Mouse (Mus musculus): ENCODE data around the gene Ptma. TPM values are rescaled to one million over a fixed set of nuclear protein-coding genes. Genes with fewer than 3 reads are reported as not detected.

Gene Ptma
- polyA plus RNA-seq, 1 experiment from 2014 or later: 2,480 TPM

DNA sequence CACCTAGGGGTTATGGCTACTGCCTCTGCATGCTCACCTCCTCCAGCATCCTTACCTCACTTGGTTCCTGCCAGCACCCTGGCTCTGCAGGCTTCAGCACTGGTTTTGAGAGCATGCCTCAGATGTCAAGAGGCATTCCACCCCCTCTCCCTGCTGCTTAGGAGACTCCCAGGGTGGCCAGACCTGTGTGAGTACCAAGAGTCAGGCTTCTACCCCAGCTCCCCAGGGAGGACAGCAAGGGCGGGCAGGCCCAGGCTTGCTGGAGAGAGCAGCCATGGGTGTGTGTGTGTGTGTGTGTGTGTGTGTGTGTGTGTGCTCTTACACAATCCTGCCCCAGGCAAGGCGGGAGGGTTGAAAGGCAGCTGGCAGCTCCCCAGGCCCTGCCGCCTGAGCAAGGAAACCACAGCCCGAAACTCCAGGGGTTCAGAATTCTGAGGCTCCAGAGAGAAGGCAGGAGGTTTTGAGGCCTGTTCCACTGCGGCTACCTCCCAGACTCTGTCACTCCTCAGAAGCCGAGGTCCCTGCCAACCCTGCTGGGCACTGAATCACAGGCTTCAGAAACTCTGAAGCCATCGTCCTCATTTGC lies 4.1 kb upstream of the Ptma start:
- ATAC-seq (no peak), DNase-seq (ENCODE audit: low spot score) (no peak)
- H3K36me3 ChIP-seq (ENCODE audit: control insufficient read depth, insufficient read depth, low read length): no peaks in the 10 kb centered on the region
- no peak overlapping the region for H3K4me2 ChIP-seq (ENCODE audit: low read length)
- 54% methylated on average over 7 of the region's 7 CpGs for WGBS
- H3K4me3 ChIP-seq (ENCODE audit: low read depth, low read length): no peak overlapping the region
- peak overlapping the region; percentile 2; the same call in 1 of the 2 replicates for H3K27ac ChIP-seq (ENCODE audit: low read depth, low read length)
- no peaks in the 10 kb centered on the region for H3K27me3 ChIP-seq (replicated peaks; ENCODE audit: control insufficient read depth, insufficient read depth, low read length)
- H3K4me1 ChIP-seq (ENCODE audit: control insufficient read depth, insufficient read depth, low read length): peaks cover 10% of the 10 kb centered on the region
- no peak overlapping the region; the same call in 1 of the 2 replicates for H3K9ac ChIP-seq (ENCODE audit: low read length)
- no peaks in the 10 kb centered on the region for H3K9me3 ChIP-seq (replicated peaks; ENCODE audit: control insufficient read depth, low read length)

DNA sequence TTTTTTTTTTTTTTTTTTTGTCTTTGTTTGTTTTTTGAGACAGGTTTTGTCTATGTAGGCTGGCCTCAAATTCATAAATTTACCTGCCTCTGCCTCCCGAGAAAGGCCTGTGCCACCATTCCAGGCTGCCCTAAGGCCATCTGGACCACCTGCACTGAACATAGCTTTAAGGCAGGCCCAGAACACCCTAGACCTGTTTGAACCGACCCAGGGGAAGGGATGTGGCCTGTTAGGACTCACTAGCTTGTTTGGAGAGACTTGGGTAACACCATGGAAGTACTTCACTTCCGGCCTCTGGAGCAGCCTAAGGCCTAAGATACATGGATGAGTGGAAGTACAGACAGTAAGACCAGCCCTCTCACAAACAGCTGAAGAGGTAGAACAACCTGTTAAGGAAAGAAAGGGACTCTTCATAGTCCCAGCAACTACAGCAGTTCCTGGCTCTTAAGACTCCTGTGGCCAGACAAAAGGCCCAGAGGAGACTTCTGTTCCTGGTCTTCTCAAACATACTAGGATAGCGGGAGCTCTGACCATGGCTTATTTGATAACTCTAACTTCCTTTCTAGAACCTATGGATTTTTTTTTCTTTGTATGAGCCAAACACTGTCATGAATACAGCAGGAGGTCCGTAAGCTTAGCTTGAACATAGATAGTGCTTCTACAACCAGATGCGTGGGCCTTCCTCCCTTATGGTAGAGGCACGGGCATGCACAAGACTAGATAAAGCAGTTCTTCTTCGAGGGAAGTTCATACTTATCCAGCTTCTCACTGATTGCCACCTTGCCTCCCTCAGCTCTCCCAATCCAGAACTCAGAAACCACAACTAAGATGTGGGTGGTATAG lies 2.5 kb upstream of the Ptma start:
- 92% methylated on average over 8 of the region's 8 CpGs for WGBS
- H3K9me3 ChIP-seq (replicated peaks; ENCODE audit: control insufficient read depth, low read length): no peaks in the 10 kb centered on the region

DNA sequence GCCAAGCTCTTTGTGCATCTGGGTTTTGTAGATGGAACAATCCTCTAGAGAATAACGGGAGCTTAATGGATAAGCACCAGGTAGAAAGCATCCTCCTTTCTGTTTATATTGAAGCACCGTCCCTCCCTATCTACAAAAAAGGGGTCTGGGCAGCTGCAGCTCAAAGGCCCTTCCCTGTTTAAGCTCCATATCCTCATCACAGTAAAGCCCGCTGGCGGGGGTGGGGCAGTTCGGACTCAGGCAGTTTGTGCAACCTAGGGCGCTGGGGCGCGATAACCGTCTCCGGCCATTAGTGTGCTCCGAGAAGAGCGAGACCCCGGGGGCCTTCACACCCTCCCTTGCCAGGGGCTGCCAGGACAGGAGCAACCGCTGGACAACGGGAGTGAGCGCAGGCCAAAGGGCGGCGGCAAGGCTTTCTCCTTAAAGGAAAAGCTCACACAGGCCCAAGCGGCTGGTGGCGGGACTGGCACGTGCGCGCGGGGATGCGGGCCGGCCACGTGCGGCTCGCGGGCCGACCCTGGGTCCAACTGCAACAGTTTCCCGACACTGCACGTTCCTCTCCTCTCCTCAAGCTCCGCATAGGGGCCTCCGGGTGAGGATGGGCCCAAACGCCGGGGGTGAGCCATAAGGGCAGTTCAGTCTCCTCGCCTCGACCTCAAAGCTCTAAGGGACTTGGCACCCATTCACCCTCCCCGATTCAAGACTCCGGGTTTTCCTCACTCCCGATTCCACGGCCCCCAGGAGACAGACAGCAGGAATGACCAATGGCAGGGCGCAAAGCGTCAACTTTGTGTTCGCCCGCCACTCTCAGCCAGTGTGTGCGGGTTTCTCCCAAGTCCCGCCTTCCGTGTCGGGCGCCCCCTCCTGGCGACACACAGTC lies 1.7 kb upstream of the Ptma start:
- no peaks in the 10 kb centered on the region for H3K27me3 ChIP-seq (replicated peaks; ENCODE audit: control insufficient read depth, insufficient read depth, low read length)
- peak; percentile 100 for DNase-seq (ENCODE audit: low spot score)
- 1% methylated on average over 53 of the region's 53 CpGs for WGBS
- H3K9me3 ChIP-seq (replicated peaks; ENCODE audit: control insufficient read depth, low read length): no peaks in the 10 kb centered on the region
- peaks cover 16% of the 10 kb centered on the region for H3K36me3 ChIP-seq (ENCODE audit: control insufficient read depth, insufficient read depth, low read length)
- H3K4me3 ChIP-seq (ENCODE audit: low read depth, low read length): peak overlapping the region; percentile 100
- peak overlapping the region; percentile 93 for H3K9ac ChIP-seq (ENCODE audit: low read length)
- ATAC-seq: peak; percentile 75
- H3K27ac ChIP-seq (ENCODE audit: low read depth, low read length): peak overlapping the region; percentile 100
- H3K4me2 ChIP-seq (ENCODE audit: low read length): peak overlapping the region; percentile 96
- H3K4me1 ChIP-seq (ENCODE audit: control insufficient read depth, insufficient read depth, low read length): peaks cover 17% of the 10 kb centered on the region

More for the DNA sequence above, 2.5 kb upstream of the Ptma start:
- Histone ChIP-seq H3K9ac (ENCODE audit: low read length) (peak overlapping the region; percentile 93), H3K36me3 (ENCODE audit: control insufficient read depth, insufficient read depth, low read length) (peaks cover 8% of the 10 kb centered on the region), H3K4me2 (ENCODE audit: low read length) (peak overlapping the region; percentile 96), H3K27ac (ENCODE audit: low read depth, low read length) (peak overlapping the region; percentile 100), H3K4me3 (ENCODE audit: low read depth, low read length) (no peak overlapping the region), H3K27me3 (replicated peaks; ENCODE audit: control insufficient read depth, insufficient read depth, low read length) (no peaks in the 10 kb centered on the region), H3K4me1 (ENCODE audit: control insufficient read depth, insufficient read depth, low read length) (peaks cover 10% of the 10 kb centered on the region)
- ATAC-seq: no peak
- no peak for DNase-seq (ENCODE audit: low spot score)

DNA sequence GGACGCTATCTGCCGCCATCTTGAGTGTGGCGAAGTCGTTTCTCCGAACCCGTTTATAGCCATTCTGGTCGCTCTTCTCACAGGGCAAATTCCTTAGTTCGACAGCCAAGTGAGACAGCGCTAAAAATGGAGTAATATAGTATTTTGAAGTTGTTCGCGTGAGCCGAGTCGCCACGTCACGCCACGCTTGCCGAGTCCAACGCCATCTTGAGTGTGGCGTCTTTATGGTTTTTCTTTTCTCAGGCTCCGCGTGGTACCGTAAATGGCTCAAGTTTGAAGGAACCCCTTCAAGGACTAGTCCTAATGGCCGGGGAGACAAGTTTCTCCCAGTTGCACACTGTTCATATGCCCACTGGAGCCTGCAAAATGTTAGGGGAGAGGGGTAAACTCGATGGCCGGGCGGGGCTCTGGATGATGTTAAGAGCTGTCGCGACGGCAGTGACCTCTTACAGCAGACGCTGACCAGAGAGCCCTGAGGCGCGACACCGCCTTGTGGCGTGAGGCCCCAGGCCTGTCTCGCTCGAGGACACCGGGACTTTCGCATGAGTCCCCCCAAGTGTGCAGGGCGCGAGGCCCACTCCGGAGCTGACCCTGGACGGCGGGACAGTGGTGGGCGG lies 919 bp upstream of the Ptma start:
- H3K4me2 ChIP-seq (ENCODE audit: low read length): peak overlapping the region; percentile 96
- H3K27me3 ChIP-seq (replicated peaks; ENCODE audit: control insufficient read depth, insufficient read depth, low read length): no peaks in the 10 kb centered on the region
- peak overlapping the region; percentile 100 for H3K4me3 ChIP-seq (ENCODE audit: low read depth, low read length)
- peaks cover 17% of the 10 kb centered on the region for H3K36me3 ChIP-seq (ENCODE audit: control insufficient read depth, insufficient read depth, low read length)
- 1% methylated on average over 44 of the region's 44 CpGs for WGBS
- H3K27ac ChIP-seq (ENCODE audit: low read depth, low read length): peak overlapping the region; percentile 100
- DNase-seq (ENCODE audit: low spot score) (peak; percentile 87), ATAC-seq (peak; percentile 24)
- peak overlapping the region; percentile 93 for H3K9ac ChIP-seq (ENCODE audit: low read length)
- H3K9me3 ChIP-seq (replicated peaks; ENCODE audit: control insufficient read depth, low read length): no peaks in the 10 kb centered on the region
- peaks cover 17% of the 10 kb centered on the region for H3K4me1 ChIP-seq (ENCODE audit: control insufficient read depth, insufficient read depth, low read length)

DNA sequence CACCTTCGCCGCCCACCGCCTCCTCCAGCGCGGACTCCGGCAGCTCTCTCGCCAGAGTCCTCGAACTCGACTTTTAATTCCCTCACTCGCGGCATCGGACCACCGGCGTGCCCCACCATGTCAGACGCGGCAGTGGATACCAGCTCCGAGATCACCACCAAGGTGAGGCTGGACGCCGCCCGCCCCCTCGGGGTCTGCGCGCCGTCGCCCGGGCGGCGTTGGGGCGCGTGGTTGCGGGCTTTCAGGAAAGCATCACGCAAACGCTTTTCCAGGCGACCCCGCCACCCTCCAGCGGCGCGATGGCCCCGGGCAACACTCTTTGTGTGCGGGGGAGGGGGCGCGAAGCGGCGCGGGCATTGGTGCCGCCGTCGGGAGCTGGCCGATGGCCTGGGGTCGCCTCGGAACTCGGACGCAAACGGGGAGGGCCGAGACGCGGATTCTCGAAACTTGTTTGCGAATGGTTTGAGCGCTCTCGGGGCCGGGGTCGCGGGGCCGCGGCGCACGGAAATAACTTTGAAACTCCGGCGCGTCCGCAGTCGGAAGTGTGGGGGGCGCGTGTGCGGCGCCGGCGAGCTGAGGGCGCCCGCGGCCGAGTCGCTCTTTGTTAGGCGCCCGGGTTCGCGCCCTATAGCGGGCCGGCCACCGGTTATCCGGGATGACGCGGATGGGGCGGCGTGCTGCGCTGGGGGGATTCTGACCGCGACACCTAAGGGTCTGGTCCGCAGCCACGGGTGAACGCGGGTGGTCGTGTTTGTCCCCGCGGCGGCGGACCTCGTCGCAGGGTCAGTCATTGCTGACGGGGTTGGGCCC lies 468 bp downstream of the Ptma start:
- peaks cover 26% of the 10 kb centered on the region for H3K4me1 ChIP-seq (ENCODE audit: control insufficient read depth, insufficient read depth, low read length)
- H3K4me2 ChIP-seq (ENCODE audit: low read length): peak overlapping the region; percentile 83
- H3K27ac ChIP-seq (ENCODE audit: low read depth, low read length): peak overlapping the region; percentile 89
- 1% methylated on average over 109 of the region's 111 CpGs for WGBS
- DNase-seq (ENCODE audit: low spot score): peak; percentile 19
- peak overlapping the region; percentile 100 for H3K4me3 ChIP-seq (ENCODE audit: low read depth, low read length)
- peak overlapping the region; percentile 100 for H3K9ac ChIP-seq (ENCODE audit: low read length)
- no peak; the same call in 1 of the 2 replicates for ATAC-seq
- H3K36me3 ChIP-seq (ENCODE audit: control insufficient read depth, insufficient read depth, low read length): peaks cover 27% of the 10 kb centered on the region
- H3K27me3 ChIP-seq (replicated peaks; ENCODE audit: control insufficient read depth, insufficient read depth, low read length): no peaks in the 10 kb centered on the region
- H3K9me3 ChIP-seq (replicated peaks; ENCODE audit: control insufficient read depth, low read length): no peaks in the 10 kb centered on the region

DNA sequence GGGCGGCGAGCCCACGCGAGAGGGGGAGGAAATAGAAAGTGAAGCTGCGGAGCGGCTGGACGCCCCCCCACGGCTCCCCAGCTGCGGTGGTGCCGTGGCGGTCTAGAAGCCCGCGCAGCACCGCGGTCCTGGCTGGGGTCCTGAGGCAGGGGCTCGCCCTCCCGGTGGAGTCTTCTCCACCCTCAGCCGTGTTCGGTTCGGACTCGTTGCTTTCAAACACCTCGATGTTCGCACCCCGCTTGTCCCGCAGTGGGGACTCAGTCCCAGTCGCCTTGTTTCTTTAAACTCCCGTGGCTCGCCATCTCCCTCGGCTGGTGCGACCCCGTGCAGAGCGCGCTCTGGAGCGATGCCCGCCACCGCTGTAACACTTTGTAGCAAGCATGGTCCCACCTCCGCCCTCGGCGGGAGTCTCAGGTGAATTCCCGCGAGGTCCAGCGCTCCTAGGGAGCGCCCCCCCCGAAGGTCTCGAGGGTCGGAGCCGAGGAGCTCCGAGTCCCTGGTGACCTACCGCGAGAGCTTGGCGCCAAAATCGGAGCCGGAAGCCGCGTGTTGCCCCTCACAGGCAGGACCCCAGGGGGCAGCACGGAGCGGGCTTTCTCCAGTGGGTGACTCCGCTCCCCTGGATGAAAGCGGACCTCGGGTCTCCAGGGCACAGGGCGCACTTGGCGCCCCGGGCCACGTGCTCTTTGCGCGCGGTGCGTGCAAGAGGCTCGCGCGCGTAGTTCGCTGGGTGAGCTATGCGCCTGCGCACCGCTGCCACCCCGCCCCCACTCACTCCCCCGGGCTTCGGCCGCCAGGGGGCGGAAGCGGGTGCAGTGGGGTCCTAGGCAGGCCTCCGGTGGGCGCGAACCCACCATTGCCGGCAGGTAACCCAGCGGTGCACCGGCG lies 1.3 kb downstream of the Ptma start:
- Histone ChIP-seq H3K36me3 (ENCODE audit: control insufficient read depth, insufficient read depth, low read length) (peaks cover 27% of the 10 kb centered on the region), H3K9me3 (replicated peaks; ENCODE audit: control insufficient read depth, low read length) (no peaks in the 10 kb centered on the region), H3K4me1 (ENCODE audit: control insufficient read depth, insufficient read depth, low read length) (peaks cover 26% of the 10 kb centered on the region), H3K4me2 (ENCODE audit: low read length) (peak overlapping the region; percentile 83), H3K27ac (ENCODE audit: low read depth, low read length) (peak overlapping the region; percentile 89), H3K4me3 (ENCODE audit: low read depth, low read length) (peak overlapping the region; percentile 100), H3K9ac (ENCODE audit: low read length) (peak overlapping the region; percentile 100), H3K27me3 (replicated peaks; ENCODE audit: control insufficient read depth, insufficient read depth, low read length) (no peaks in the 10 kb centered on the region)
- DNase-seq (ENCODE audit: low spot score) (peak; percentile 89), ATAC-seq (peak; percentile 0; the same call in 1 of the 2 replicates)
- under 1% methylated on average over 74 of the region's 89 CpGs for WGBS

DNA sequence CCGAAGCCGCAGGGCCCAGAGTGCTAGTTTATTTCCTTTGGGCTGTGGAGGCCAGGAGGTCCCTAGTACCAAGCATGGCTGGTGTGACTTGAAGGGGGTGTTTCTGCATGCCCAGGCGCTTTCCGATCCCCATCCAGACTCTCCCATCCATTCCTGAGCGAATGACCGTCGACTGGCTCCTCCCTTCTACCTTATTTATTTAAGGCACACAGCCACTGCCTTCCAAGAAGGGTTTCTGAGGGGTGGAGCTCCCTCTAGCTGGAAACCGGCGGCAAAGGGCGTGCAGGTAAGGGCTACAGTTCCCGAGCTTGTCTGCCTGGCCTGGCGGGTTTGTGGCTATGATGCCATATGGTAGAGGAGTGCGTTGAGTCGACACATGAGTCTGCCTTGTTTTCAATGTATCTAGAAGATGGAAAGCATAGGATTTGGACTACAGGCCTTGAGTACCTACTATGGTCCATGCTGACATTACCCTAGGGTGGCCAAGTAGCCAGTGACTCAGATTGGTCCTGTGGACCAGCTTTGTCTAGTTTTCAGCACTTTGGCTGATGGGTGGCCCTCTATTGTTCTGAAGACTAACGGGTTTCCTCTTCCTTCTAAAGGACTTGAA lies 2.1 kb downstream of the Ptma start:
- Histone ChIP-seq H3K4me3 (ENCODE audit: low read depth, low read length) (peak overlapping the region; percentile 100), H3K36me3 (ENCODE audit: control insufficient read depth, insufficient read depth, low read length) (peaks cover 29% of the 10 kb centered on the region), H3K27me3 (replicated peaks; ENCODE audit: control insufficient read depth, insufficient read depth, low read length) (no peaks in the 10 kb centered on the region), H3K9ac (ENCODE audit: low read length) (peak overlapping the region; percentile 100), H3K4me2 (ENCODE audit: low read length) (peak overlapping the region; percentile 83), H3K9me3 (replicated peaks; ENCODE audit: control insufficient read depth, low read length) (no peaks in the 10 kb centered on the region), H3K4me1 (ENCODE audit: control insufficient read depth, insufficient read depth, low read length) (peaks cover 26% of the 10 kb centered on the region), H3K27ac (ENCODE audit: low read depth, low read length) (peak overlapping the region; percentile 89)
- 0% methylated on average over 15 of the region's 15 CpGs for WGBS
- peak; percentile 56 for DNase-seq (ENCODE audit: low spot score)
- ATAC-seq: no peak
